Mouse (Mus musculus) liver, embryonic 13.5 days (tissue): ENCODE results near the gene Acot7. TPM values are rescaled to one million over a fixed set of nuclear protein-coding genes. Genes with fewer than 3 reads are reported as not detected.

Experiments
- ATAC-seq: fragments of 200-750 bp; cut with Nextera tagmentation; 2 replicates; pipeline ENCODE4 v1.8.0; 2017; ENCODE audit warnings: low read depth, mild to moderate bottlenecking, moderate number of reproducible peaks, moderate library complexity
- DNase-seq: peaks from one replicate; pipeline ENCODE4 v3.0.0; 2022
- H3K27ac ChIP-seq: fragments of 300-500 bp; sonication (generic); 2 replicates; pipeline ENCODE4 v1.5.1; 2015; ENCODE audit warnings: moderate library complexity, mild to moderate bottlenecking, inconsistent platforms
- H3K27me3 ChIP-seq: fragments of 300-500 bp; sonication (generic); 2 replicates; pipeline ENCODE4 v1.6.1; 2015; ENCODE audit warnings: mild to moderate bottlenecking, inconsistent platforms
- H3K36me3 ChIP-seq: fragments of 300-500 bp; sonication (generic); 2 replicates; pipeline ENCODE4 v1.6.1; 2015; ENCODE audit warnings: mild to moderate bottlenecking, inconsistent platforms
- H3K4me1 ChIP-seq: fragments of 300-500 bp; sonication (generic); replicated peaks from 2 replicates; pipeline ENCODE4 v1.6.1; 2015; ENCODE audit warnings: inconsistent platforms
- H3K4me2 ChIP-seq: fragments of 300-500 bp; sonication (generic); 2 replicates; pipeline ENCODE4 v1.6.1; 2015; ENCODE audit warnings: inconsistent platforms, mild to moderate bottlenecking, moderate library complexity
- H3K4me3 ChIP-seq: fragments of 300-500 bp; sonication (generic); replicated peaks from 2 replicates; pipeline ENCODE4 v1.5.1; 2015; ENCODE audit warnings: mild to moderate bottlenecking, inconsistent platforms
- H3K9ac ChIP-seq: fragments of 300-500 bp; sonication (generic); 2 replicates; pipeline ENCODE4 v1.6.1; 2015; ENCODE audit warnings: mild to moderate bottlenecking, inconsistent platforms
- H3K9me3 ChIP-seq: fragments of 300-500 bp; sonication (generic); replicated peaks from 2 replicates; pipeline ENCODE4 v1.6.1; 2016; ENCODE audit warnings: inconsistent platforms
- WGBS: fragments of 180-500 bp; shearing (Covaris S2); methylation state at CpG from one replicate; pipeline ENCODE4 v1.1.7; 2015; ENCODE audit not compliant: insufficient replicate concordance; 5-methylcytosine and 5-hydroxymethylcytosine counted together
- polyA plus RNA-seq: library from polyadenylated mRNA; unstranded; fragments of >200 nt; fragmentation: Nextera tagmentation; extraction: Ambion mirVana; gene quantifications from 2 replicates; pipeline ENCODE4 v1.2.1, GENCODE M21; 2015

The Acot7 gene
- polyA plus RNA-seq, 1 experiment from 2014 or later = 24.8 TPM

DNA sequence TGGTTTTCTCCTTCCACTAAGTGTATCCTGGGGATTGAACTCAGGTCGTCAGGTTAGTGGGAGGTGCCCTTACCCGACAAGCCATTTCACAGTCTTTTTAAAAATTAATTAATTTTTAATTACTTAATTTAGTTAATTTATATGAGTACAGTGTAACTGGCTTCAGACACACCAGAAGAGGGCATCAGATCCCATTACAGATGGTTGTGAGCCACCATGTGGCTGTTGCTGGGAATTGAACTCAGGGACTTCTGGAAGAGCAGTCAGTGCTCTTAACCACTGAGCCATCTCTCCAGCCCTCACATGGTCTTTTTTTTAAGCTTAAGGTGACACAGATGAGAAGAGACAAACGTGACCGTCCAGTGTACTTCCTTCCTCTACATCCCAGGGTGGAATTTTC, 22.9 kb upstream of the Acot7 start:
- H3K27me3 ChIP-seq = peaks cover 78% of the 10 kb centered on the region
- no peak for DNase-seq
- ATAC-seq = no peak
- H3K4me1 ChIP-seq = peaks cover 63% of the 10 kb centered on the region
- no peak overlapping the region for H3K4me2 ChIP-seq
- WGBS = 50% methylated on average over 4 of the region's 4 CpGs
- H3K27ac ChIP-seq = no peak overlapping the region
- no peak overlapping the region for H3K9ac ChIP-seq
- H3K36me3 ChIP-seq = no peaks in the 10 kb centered on the region
- H3K4me3 ChIP-seq = no peak overlapping the region
- no peaks in the 10 kb centered on the region for H3K9me3 ChIP-seq

GRCm38 (mm10) chr4:152157779-152158584, 20.0 kb upstream of the Acot7 start:
- peak overlapping the region; percentile 17; the same call in 1 of the 2 replicates for H3K9ac ChIP-seq
- H3K4me3 ChIP-seq = peak overlapping the region; percentile 52
- no peak overlapping the region for H3K27ac ChIP-seq
- H3K36me3 ChIP-seq = no peaks in the 10 kb centered on the region
- H3K9me3 ChIP-seq = no peaks in the 10 kb centered on the region
- peaks cover 34% of the 10 kb centered on the region for H3K4me1 ChIP-seq
- WGBS = 12% methylated on average over 21 of the region's 21 CpGs
- peaks cover 79% of the 10 kb centered on the region for H3K27me3 ChIP-seq
- H3K4me2 ChIP-seq = peak overlapping the region; percentile 69
- ATAC-seq = no peak; the same call in 1 of the 2 replicates
- peak; percentile 43 for DNase-seq

GRCm38 (mm10) chr4:152158585-152159284, 19.2 kb upstream of the Acot7 start, which contains the start of gene Hes2:
Gene Hes2, plus strand, starts transcription at chr4:152158867.
- peaks cover 28% of the 10 kb centered on the region for H3K4me1 ChIP-seq
- peak within 1 kb of the TSS; percentile 17; the same call in 1 of the 2 replicates for H3K9ac ChIP-seq
- H3K36me3 ChIP-seq = no peaks in the 10 kb centered on the region
- peaks cover 75% of the 10 kb centered on the region for H3K27me3 ChIP-seq
- H3K9me3 ChIP-seq = no peaks in the 10 kb centered on the region
- ATAC-seq (peak; percentile 52; the same call in 1 of the 2 replicates), DNase-seq (no peak)
- H3K4me3 ChIP-seq = peak within 1 kb of the TSS; percentile 52
- WGBS = 3% methylated on average over 35 of the region's 35 CpGs
- H3K4me2 ChIP-seq = peak within 1 kb of the TSS; percentile 69
- no peak within 1 kb of the TSS for H3K27ac ChIP-seq

- no peaks in the 10 kb centered on the region for H3K9me3 ChIP-seq
- 3% methylated on average over 19 of the region's 19 CpGs for WGBS
- peaks cover 77% of the 10 kb centered on the region for H3K27me3 ChIP-seq
- no peaks in the 10 kb centered on the region for H3K36me3 ChIP-seq
- H3K9ac ChIP-seq = no peak overlapping the region
- ATAC-seq (no peak), DNase-seq (no peak)
- H3K4me3 ChIP-seq = peak overlapping the region; percentile 52
- peaks cover 22% of the 10 kb centered on the region for H3K4me1 ChIP-seq
- H3K4me2 ChIP-seq = peak overlapping the region; percentile 69
- no peak overlapping the region for H3K27ac ChIP-seq
Measured at GRCm38 (mm10) chr4:152159285-152159678, 18.7 kb upstream of the Acot7 start.

DNA sequence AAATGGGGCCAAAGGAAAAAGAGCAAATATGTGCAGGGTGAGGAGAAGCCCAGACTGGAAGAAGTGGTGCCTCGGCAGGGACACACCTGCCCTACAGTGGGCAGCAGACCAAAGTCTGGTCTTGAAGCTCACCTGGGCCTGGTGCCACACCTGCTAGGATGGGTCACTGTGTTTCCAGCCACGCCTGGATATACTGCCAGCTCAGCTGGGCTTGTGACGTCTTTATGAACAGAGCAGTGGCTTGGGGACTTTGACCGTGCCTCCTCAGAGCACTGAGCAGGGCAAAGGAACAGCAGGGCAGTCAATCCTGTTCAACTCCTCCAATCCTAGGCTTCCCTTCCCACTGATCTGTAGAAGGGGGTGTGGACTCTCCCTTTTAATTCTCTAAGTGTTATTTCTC, 17.2 kb upstream of the Acot7 start:
- H3K27me3 ChIP-seq = peaks cover 76% of the 10 kb centered on the region
- no peak overlapping the region for H3K4me2 ChIP-seq
- H3K4me1 ChIP-seq = peaks cover 19% of the 10 kb centered on the region
- H3K36me3 ChIP-seq = no peaks in the 10 kb centered on the region
- H3K27ac ChIP-seq = no peak overlapping the region
- H3K4me3 ChIP-seq = no peak overlapping the region
- WGBS = 29% methylated on average over 4 of the region's 4 CpGs
- ATAC-seq (no peak), DNase-seq (no peak)
- no peak overlapping the region for H3K9ac ChIP-seq
- no peaks in the 10 kb centered on the region for H3K9me3 ChIP-seq

GRCm38 (mm10) chr4:152161601-152162000, 16.3 kb upstream of the Acot7 start:
- DNase-seq = no peak
- Histone ChIP-seq H3K36me3 (no peaks in the 10 kb centered on the region), H3K9ac (no peak overlapping the region), H3K4me2 (no peak overlapping the region), H3K4me3 (no peak overlapping the region), H3K27me3 (peaks cover 76% of the 10 kb centered on the region), H3K9me3 (no peaks in the 10 kb centered on the region), H3K4me1 (peaks cover 19% of the 10 kb centered on the region), H3K27ac (no peak overlapping the region)
- WGBS = 60% methylated on average over 6 of the region's 6 CpGs
- no peak for ATAC-seq

DNA sequence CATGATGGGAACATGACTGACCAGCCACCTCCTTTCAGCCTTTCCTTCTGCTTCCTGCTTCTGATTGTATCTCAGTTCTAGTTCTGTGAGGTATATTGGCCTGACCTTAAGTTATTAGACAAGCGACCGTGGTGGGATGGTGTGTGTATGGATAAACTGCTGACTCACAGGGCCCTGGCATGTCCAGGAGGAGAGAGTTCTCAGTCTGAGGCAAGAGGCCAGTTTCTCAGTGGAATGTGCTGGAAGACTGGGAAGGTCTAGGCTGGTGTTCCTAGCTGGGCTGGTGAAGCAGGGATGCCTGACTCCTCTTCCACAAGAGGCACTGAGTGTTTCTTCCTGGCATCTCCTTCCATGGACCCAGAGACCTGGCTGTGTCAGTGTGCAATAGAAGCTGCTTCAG, 15.2 kb upstream of the Acot7 start:
- Histone ChIP-seq H3K4me1 (peaks cover 19% of the 10 kb centered on the region), H3K36me3 (no peaks in the 10 kb centered on the region), H3K27me3 (peaks cover 67% of the 10 kb centered on the region), H3K4me2 (no peak overlapping the region), H3K27ac (no peak overlapping the region), H3K9ac (no peak overlapping the region), H3K9me3 (no peaks in the 10 kb centered on the region), H3K4me3 (no peak overlapping the region)
- ATAC-seq (no peak), DNase-seq (no peak)
- 58% methylated on average over 2 of the region's 2 CpGs for WGBS

DNA sequence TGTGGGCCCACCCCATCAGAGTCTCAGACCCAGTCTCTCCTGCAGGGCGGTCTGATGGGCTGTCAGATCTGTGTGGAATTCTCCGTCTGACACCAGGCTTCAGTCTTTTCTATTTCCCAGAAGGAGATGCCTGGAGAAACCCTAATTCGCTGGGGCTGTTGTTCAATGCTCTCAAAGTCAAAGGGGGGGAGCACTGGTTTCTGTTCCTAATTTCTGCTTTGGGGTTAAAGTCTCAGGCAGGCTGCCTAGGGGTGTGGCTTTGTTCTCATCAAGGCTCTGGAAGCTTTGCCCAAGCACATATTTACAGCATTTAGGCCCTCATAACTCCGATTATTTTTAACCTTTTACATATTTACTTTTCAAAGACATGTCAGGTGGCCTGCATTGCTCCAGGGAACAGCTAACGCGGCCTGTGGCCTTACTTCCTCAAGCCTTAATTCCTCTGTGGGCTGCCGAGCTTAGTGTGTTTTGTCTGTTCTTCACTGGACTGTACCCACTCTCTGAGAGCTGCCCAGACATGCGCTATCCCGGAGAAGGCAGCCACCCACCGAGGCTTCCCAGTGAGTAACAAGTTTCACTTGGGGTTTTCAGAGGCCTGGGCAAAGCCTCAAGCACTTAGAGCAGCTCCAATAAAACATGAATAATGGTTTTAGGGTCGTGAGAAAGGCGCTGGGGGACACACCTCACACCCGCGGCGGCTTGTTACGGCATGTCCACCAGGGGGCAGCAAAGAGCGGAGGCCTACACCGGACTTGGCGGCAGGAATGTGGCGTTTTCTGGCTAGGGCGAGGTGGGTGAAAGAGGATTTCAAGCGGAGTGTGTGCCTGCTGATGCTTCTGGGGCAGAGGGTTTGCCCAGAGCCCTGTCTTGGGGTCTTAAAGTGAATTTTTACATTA, 12.7 kb upstream of the Acot7 start:
- no peak overlapping the region for H3K27ac ChIP-seq
- no peaks in the 10 kb centered on the region for H3K4me1 ChIP-seq
- H3K36me3 ChIP-seq = no peaks in the 10 kb centered on the region
- ATAC-seq = no peak
- H3K9ac ChIP-seq = no peak overlapping the region
- 21% methylated on average over 22 of the region's 22 CpGs for WGBS
- no peaks in the 10 kb centered on the region for H3K9me3 ChIP-seq
- peak; percentile 39 for DNase-seq
- H3K4me3 ChIP-seq = no peak overlapping the region
- no peak overlapping the region for H3K4me2 ChIP-seq
- H3K27me3 ChIP-seq = peaks cover 50% of the 10 kb centered on the region

DNA sequence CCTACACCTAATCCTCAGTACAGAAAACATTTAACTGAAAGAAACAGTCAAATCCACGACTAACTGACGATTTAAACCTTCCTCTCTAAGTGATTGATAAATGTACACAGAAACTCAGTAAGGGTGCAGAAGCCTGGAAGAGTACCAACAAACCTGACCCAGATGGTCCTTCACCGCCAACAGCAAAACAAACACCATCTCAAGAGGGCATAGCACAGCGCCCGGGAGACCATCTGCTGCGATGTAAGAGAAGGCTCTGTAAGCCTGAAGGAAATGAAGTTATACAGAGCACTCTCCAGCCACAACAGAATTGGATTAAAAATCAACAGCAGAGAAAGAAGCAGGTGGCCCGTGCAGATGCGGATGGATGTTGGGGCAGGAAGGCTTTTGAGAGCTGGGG, 9.9 kb upstream of the Acot7 start:
- 62% methylated on average over 8 of the region's 8 CpGs for WGBS

DNA sequence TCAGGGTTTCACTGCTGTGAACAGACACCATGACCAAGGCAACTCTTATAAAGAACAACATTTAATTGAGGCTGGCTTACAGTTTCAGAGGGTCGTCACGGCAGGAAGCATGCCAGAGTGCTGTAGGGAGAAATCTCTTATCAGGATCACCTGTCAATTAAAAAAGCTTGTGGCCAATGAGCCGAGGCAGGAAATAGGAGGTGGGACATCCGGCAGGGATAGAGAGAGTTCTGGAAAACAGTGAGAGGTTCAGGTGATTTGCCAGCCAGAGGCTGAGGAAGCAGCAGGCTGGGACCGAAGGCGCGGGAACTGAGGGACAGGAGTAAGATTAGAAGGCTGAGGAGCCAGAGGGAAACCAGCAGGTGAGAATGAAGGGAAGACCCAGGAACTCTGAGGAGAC, 8.8 kb upstream of the Acot7 start:
- peaks cover 27% of the 10 kb centered on the region for H3K27me3 ChIP-seq
- WGBS = 62% methylated on average over 7 of the region's 7 CpGs
- no peak for DNase-seq
- no peak for ATAC-seq
- H3K4me2 ChIP-seq = no peak overlapping the region
- no peak overlapping the region for H3K27ac ChIP-seq
- H3K9me3 ChIP-seq = no peaks in the 10 kb centered on the region
- H3K36me3 ChIP-seq = no peaks in the 10 kb centered on the region
- H3K4me1 ChIP-seq = no peaks in the 10 kb centered on the region
- no peak overlapping the region for H3K4me3 ChIP-seq
- H3K9ac ChIP-seq = no peak overlapping the region

More for the DNA sequence above, 9.9 kb upstream of the Acot7 start:
- Histone ChIP-seq H3K4me3 (no peak overlapping the region), H3K4me2 (no peak overlapping the region), H3K27ac (no peak overlapping the region), H3K9ac (no peak overlapping the region), H3K9me3 (no peaks in the 10 kb centered on the region), H3K4me1 (no peaks in the 10 kb centered on the region), H3K36me3 (no peaks in the 10 kb centered on the region), H3K27me3 (peaks cover 33% of the 10 kb centered on the region)
- ATAC-seq = no peak
- DNase-seq = no peak

GRCm38 (mm10) chr4:152170286-152170685, 7.6 kb upstream of the Acot7 start:
- no peak for ATAC-seq
- Histone ChIP-seq H3K4me3 (no peak overlapping the region), H3K27ac (no peak overlapping the region), H3K4me2 (no peak overlapping the region), H3K36me3 (no peaks in the 10 kb centered on the region), H3K4me1 (no peaks in the 10 kb centered on the region; the same call in 1 of the 2 replicates), H3K9me3 (no peaks in the 10 kb centered on the region), H3K27me3 (peaks cover 22% of the 10 kb centered on the region), H3K9ac (no peak overlapping the region)
- DNase-seq = no peak
- 71% methylated on average over 10 of the region's 10 CpGs for WGBS
